Mouse (Mus musculus) neural tube, embryonic 15.5 days (tissue): Measurements from ENCODE around the gene Tmem230. TPM values are rescaled to one million over a fixed set of nuclear protein-coding genes. Genes with fewer than 3 reads are reported as not detected.

Experiments used
- ATAC-seq: fragments of 200-750 bp; cut with Nextera tagmentation; 2 replicates; pipeline ENCODE4 v1.8.0; 2017; ENCODE audit warnings: mild to moderate bottlenecking, moderate TSS enrichment, moderate library complexity; ENCODE audit not compliant: low FRiP score
- H3K27ac ChIP-seq: fragments of 300-500 bp; sonication (generic); replicated peaks from 2 replicates; pipeline ENCODE4 v1.5.1; 2015; ENCODE audit warnings: mild to moderate bottlenecking, inconsistent platforms
- H3K27me3 ChIP-seq: fragments of 300-500 bp; sonication (generic); replicated peaks from 2 replicates; pipeline ENCODE4 v1.6.1; 2015; ENCODE audit warnings: inconsistent platforms
- H3K36me3 ChIP-seq: fragments of 300-500 bp; sonication (generic); 2 replicates; pipeline ENCODE4 v1.6.1; 2015; ENCODE audit warnings: inconsistent platforms
- H3K4me1 ChIP-seq: fragments of 300-500 bp; sonication (generic); 2 replicates; pipeline ENCODE4 v1.6.1; 2015; ENCODE audit warnings: inconsistent platforms
- H3K4me2 ChIP-seq: fragments of 300-500 bp; sonication (generic); 2 replicates; pipeline ENCODE4 v1.6.1; 2015; ENCODE audit warnings: inconsistent platforms, mild to moderate bottlenecking, moderate library complexity
- H3K4me3 ChIP-seq: fragments of 300-500 bp; sonication (generic); replicated peaks from 2 replicates; pipeline ENCODE4 v1.5.1; 2015; ENCODE audit warnings: mild to moderate bottlenecking, inconsistent platforms
- H3K9ac ChIP-seq: fragments of 300-500 bp; sonication (generic); replicated peaks from 2 replicates; pipeline ENCODE4 v1.6.1; 2015; ENCODE audit warnings: mild to moderate bottlenecking, inconsistent platforms
- H3K9me3 ChIP-seq: fragments of 300-500 bp; sonication (generic); replicated peaks from 2 replicates; pipeline ENCODE4 v1.6.1; 2016; ENCODE audit warnings: inconsistent platforms
- WGBS: fragments of 180-500 bp; shearing (Covaris S2); methylation state at CpG from one replicate; pipeline ENCODE4 v1.1.7; 2015; ENCODE audit warnings: mixed read lengths; 5-methylcytosine and 5-hydroxymethylcytosine counted together
- polyA plus RNA-seq: library from polyadenylated mRNA; unstranded; fragments of >200 nt; fragmentation: Nextera tagmentation; extraction: Ambion mirVana; gene quantifications from 2 replicates; pipeline ENCODE4 v1.2.1, GENCODE M21; 2015

Tmem230 gene
- polyA plus RNA-seq, 1 experiment from 2014 or later, result 40.8 TPM

- Histone ChIP-seq H3K27me3 (no peaks in the 10 kb centered on the region), H3K4me2 (no peak overlapping the region), H3K4me1 (no peaks in the 10 kb centered on the region), H3K9me3 (no peaks in the 10 kb centered on the region), H3K27ac (no peak overlapping the region), H3K36me3 (no peaks in the 10 kb centered on the region), H3K9ac (no peak overlapping the region), H3K4me3 (no peak overlapping the region)
- WGBS, result 93% methylated on average over 5 of the region's 5 CpGs
- ATAC-seq, result no peak
These were observed 35.5 kb downstream of the Tmem230 start for GRCm38 (mm10) chr2:132211995-132212656.

GRCm38 (mm10) chr2:132210806-132211312, 36.7 kb downstream of the Tmem230 start:
- Histone ChIP-seq H3K27me3 (no peaks in the 10 kb centered on the region), H3K4me3 (no peak overlapping the region), H3K4me2 (no peak overlapping the region), H3K9ac (no peak overlapping the region), H3K4me1 (no peaks in the 10 kb centered on the region), H3K9me3 (no peaks in the 10 kb centered on the region), H3K36me3 (no peaks in the 10 kb centered on the region), H3K27ac (no peak overlapping the region)
- 91% methylated on average over 9 of the region's 9 CpGs for whole genome bisulfite sequencing
- no peak for ATAC-seq

GRCm38 (mm10) chr2:132208246-132208881, 39.2 kb downstream of the Tmem230 start:
- Histone ChIP-seq H3K4me3 (no peak overlapping the region), H3K4me2 (no peak overlapping the region), H3K27ac (no peak overlapping the region), H3K9ac (no peak overlapping the region), H3K36me3 (no peaks in the 10 kb centered on the region), H3K9me3 (no peaks in the 10 kb centered on the region), H3K27me3 (no peaks in the 10 kb centered on the region), H3K4me1 (no peaks in the 10 kb centered on the region)
- ATAC-seq, result no peak
- 85% methylated on average over 8 of the region's 8 CpGs for WGBS

GRCm38 (mm10) chr2:132206316-132206881, 41.2 kb downstream of the Tmem230 start:
- Histone ChIP-seq H3K4me2 (no peak overlapping the region), H3K27me3 (no peaks in the 10 kb centered on the region), H3K9me3 (no peaks in the 10 kb centered on the region), H3K9ac (no peak overlapping the region), H3K4me3 (no peak overlapping the region), H3K27ac (no peak overlapping the region), H3K4me1 (no peaks in the 10 kb centered on the region), H3K36me3 (no peaks in the 10 kb centered on the region)
- WGBS, result 89% methylated on average over 16 of the region's 16 CpGs
- ATAC-seq, result no peak

GRCm38 (mm10) chr2:132205549-132205948, 42.1 kb downstream of the Tmem230 start:
- H3K27me3 ChIP-seq, result no peaks in the 10 kb centered on the region
- no peaks in the 10 kb centered on the region for H3K4me1 ChIP-seq
- 78% methylated on average over 4 of the region's 4 CpGs for WGBS
- no peak overlapping the region for H3K4me2 ChIP-seq
- no peak for ATAC-seq
- H3K4me3 ChIP-seq, result no peak overlapping the region
- H3K9me3 ChIP-seq, result no peaks in the 10 kb centered on the region
- no peak overlapping the region for H3K27ac ChIP-seq
- no peak overlapping the region for H3K9ac ChIP-seq
- H3K36me3 ChIP-seq, result no peaks in the 10 kb centered on the region

- Histone ChIP-seq H3K9me3 (no peaks in the 10 kb centered on the region), H3K36me3 (no peaks in the 10 kb centered on the region), H3K9ac (no peak overlapping the region), H3K27me3 (no peaks in the 10 kb centered on the region), H3K27ac (no peak overlapping the region), H3K4me2 (no peak overlapping the region), H3K4me1 (no peaks in the 10 kb centered on the region), H3K4me3 (no peak overlapping the region)
- WGBS, result 83% methylated on average over 3 of the region's 3 CpGs
- ATAC-seq, result no peak
These were observed 43.8 kb downstream of the Tmem230 start for GRCm38 (mm10) chr2:132203773-132204172.

GRCm38 (mm10) chr2:132203186-132203585, 44.4 kb downstream of the Tmem230 start:
- Histone ChIP-seq H3K27me3 (no peaks in the 10 kb centered on the region), H3K9ac (no peak overlapping the region), H3K4me1 (no peaks in the 10 kb centered on the region), H3K27ac (no peak overlapping the region), H3K36me3 (no peaks in the 10 kb centered on the region), H3K4me2 (no peak overlapping the region), H3K9me3 (no peaks in the 10 kb centered on the region), H3K4me3 (no peak overlapping the region)
- 75% methylated on average over 3 of the region's 3 CpGs for WGBS
- no peak for ATAC-seq

GRCm38 (mm10) chr2:132198017-132198933, 49.3 kb downstream of the Tmem230 start:
- WGBS, result 58% methylated on average over 9 of the region's 9 CpGs
- peak; percentile 50; the same call in 1 of the 2 replicates for ATAC-seq
- H3K4me3 ChIP-seq, result no peak overlapping the region

GRCm38 (mm10) chr2:132195602-132196001, 52.0 kb downstream of the Tmem230 start:
- H3K4me1 ChIP-seq, result no peaks in the 10 kb centered on the region
- ATAC-seq, result no peak
- H3K36me3 ChIP-seq, result no peaks in the 10 kb centered on the region
- no peak overlapping the region for H3K9ac ChIP-seq
- H3K27ac ChIP-seq, result no peak overlapping the region
- H3K9me3 ChIP-seq, result no peaks in the 10 kb centered on the region
- H3K4me2 ChIP-seq, result no peak overlapping the region
- no peaks in the 10 kb centered on the region for H3K27me3 ChIP-seq
- 77% methylated on average over 2 of the region's 2 CpGs for WGBS
- H3K4me3 ChIP-seq, result no peak overlapping the region

More at GRCm38 (mm10) chr2:132198017-132198933, 49.3 kb downstream of the Tmem230 start:
- Histone ChIP-seq H3K27me3 (no peaks in the 10 kb centered on the region), H3K9ac (no peak overlapping the region), H3K4me1 (no peaks in the 10 kb centered on the region), H3K4me2 (no peak overlapping the region), H3K9me3 (no peaks in the 10 kb centered on the region), H3K27ac (no peak overlapping the region), H3K36me3 (no peaks in the 10 kb centered on the region)

- H3K4me3 ChIP-seq, result no peak overlapping the region
- no peaks in the 10 kb centered on the region for H3K27me3 ChIP-seq
- no peaks in the 10 kb centered on the region for H3K4me1 ChIP-seq
- H3K9ac ChIP-seq, result no peak overlapping the region
- no peak for ATAC-seq
- no peaks in the 10 kb centered on the region for H3K36me3 ChIP-seq
- H3K4me2 ChIP-seq, result no peak overlapping the region
- WGBS, result 79% methylated on average over 3 of the region's 3 CpGs
- H3K9me3 ChIP-seq, result no peaks in the 10 kb centered on the region
- no peak overlapping the region for H3K27ac ChIP-seq
These were observed 56.9 kb downstream of the Tmem230 start for GRCm38 (mm10) chr2:132190602-132191161.
